Mouse (Mus musculus): ENCODE results near the gene Vmn2r65. TPM values are rescaled to one million over a fixed set of nuclear protein-coding genes. Genes with fewer than 3 reads are reported as not detected.

Gene Vmn2r65
- polyA plus RNA-seq (2017; shearing (Covaris generic)), result not detected

DNA sequence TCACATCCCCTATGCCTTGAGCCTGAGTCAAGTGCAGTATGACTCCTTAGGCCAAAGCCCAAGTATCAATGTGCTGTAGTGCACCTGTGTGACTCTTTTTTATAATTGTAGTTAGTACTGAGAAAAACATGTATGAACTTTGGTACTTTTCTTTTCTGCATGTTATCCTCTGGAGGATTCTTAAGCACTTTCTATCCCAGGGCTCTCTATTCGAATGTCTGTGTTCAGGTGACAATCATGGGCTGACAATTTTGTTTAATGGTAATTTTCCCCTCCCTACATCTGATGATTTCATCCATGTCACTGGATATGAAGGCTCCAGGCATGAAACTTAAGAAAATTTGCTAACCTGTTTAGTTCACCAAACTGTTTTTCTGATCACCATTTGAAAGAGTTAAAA lies at the start of gene Vmn2r65:
TSS of gene Vmn2r65 (minus strand) at position 101 of the 400 bp plus-strand sequence.

DNA sequence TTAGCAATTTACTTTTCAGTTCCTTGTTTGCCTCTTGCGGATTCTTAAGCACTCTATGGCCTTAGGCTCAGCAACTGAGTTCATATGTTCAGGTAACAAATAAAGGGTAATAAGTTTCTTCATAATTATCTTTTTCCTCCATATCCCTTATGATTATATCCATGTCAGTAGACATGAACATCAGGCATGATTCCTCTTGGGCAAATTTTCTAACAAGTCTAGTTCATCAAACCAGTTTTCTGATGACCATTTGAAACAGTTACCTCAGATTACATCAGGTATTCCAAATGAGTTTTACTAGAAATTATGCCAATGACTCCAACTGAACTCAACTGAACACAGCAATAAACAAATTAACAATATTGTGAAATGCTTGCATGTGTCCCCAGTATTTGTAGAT lies 48.3 kb upstream of the Vmn2r65 start, which contains the start of gene Vmn2r66:
TSS of gene Vmn2r66 (minus strand) at position 101 of the 400 bp plus-strand sequence.

Other genes starting within 250 kb of the Vmn2r65 start
- gene Olfr291, start 110.6 kb downstream of the Vmn2r65 start, polyA plus RNA-seq (2017; shearing (Covaris generic)), result not detected
- 0.02 TPM for gene Vmn2r66, start 48.2 kb upstream of the Vmn2r65 start, polyA plus RNA-seq (2017; shearing (Covaris generic))
- not detected for gene Vmn2r67, start 191.9 kb upstream of the Vmn2r65 start, polyA plus RNA-seq (2017; shearing (Covaris generic))